Mouse (Mus musculus): ENCODE results near the gene Rpl41. TPM values are rescaled to one million over a fixed set of nuclear protein-coding genes. Genes with fewer than 3 reads are reported as not detected.
A peak's percentile ranks its signal among the peaks of the same experiment; 100 is the strongest.
"Not testable (repeated sequence)": the region's sequence is repeated elsewhere in the genome, so short reads cannot be mapped to it uniquely, and the experiment has no call there.

Rpl41 gene
- polyA plus RNA-seq, 1 experiment from 2014 or later, result 2,716 TPM

- not testable (repeated sequence) for H3K4me3 ChIP-seq; H3K9ac ChIP-seq; ATAC-seq (ENCODE audit: low FRiP score); H3K27me3 ChIP-seq; H3K9me3 ChIP-seq (replicated peaks)
- 71% methylated on average over 6 of the region's 6 CpGs for WGBS
- H3K4me2 ChIP-seq (replicated peaks), result peak overlapping the region; percentile 26; the same call in 1 of the 2 replicates
- H3K36me3 ChIP-seq, result peaks cover 13% of the 10 kb centered on the region
- H3K27ac ChIP-seq, result peak overlapping the region; percentile 57; the same call in 1 of the 2 replicates
- peaks cover 14% of the 10 kb centered on the region for H3K4me1 ChIP-seq
These were observed 565 bp upstream of the Rpl41 start for GRCm38 (mm10) chr10:128549682-128550057.

GRCm38 (mm10) chr10:128548051-128548791 is 884 bp downstream of the Rpl41 start:
- not testable (repeated sequence) for ATAC-seq (ENCODE audit: low FRiP score); H3K27me3 ChIP-seq; H3K9me3 ChIP-seq (replicated peaks)
- H3K9ac ChIP-seq, result peak overlapping the region; percentile 93
- WGBS, result 1% methylated on average over 29 of the region's 30 CpGs
- peak overlapping the region; percentile 95 for H3K27ac ChIP-seq
- H3K36me3 ChIP-seq, result peaks cover 27% of the 10 kb centered on the region
- H3K4me1 ChIP-seq, result peaks cover 17% of the 10 kb centered on the region
- H3K4me3 ChIP-seq, result peak overlapping the region; percentile 73
- peak overlapping the region; percentile 82 for H3K4me2 ChIP-seq (replicated peaks)

DNA sequence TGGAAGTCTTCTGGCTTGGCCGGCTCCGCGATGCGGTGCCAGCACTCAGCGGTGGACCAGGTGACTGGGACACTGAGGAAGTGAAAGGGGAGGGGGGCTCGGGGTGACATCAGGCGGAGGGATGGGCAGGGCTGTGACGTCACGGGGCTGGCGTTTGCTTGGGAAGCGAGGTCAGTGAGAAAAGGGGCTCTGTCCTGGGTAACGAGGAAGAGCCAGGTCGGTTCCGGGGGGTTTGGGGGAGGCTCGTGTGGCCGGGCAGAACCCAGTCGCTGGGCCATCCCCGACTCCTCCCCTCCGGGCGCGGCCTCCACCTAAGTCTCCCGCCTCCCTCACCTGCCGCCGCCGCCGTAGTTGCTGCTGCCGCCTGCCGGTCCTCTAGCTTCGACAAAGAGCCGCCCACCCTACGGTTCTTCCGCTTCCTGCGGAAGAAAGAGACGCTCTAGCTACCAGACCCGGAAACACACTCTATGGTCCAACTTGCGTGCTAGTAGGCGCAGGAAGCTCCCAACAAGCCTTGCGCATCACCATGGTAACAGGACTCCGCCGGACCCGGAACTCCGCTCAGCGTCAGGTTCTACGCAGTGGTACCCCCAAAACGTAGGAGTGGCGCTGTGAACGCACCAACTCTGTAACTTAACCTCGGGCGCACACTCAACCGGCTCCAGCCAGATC is 1.6 kb downstream of the Rpl41 start, which contains the start of gene Zc3h10:
Gene Zc3h10, minus strand, starts transcription at position 414 of the 672 bp plus-strand sequence.
- Histone ChIP-seq H3K27ac (peak within 1 kb of the TSS; percentile 95), H3K4me3 (peak within 1 kb of the TSS; percentile 73), H3K27me3 (no peaks in the 10 kb centered on the region), H3K36me3 (peaks cover 34% of the 10 kb centered on the region), H3K4me2 (replicated peaks) (peak within 1 kb of the TSS; percentile 82), H3K9ac (peak within 1 kb of the TSS; percentile 93), H3K9me3 (replicated peaks) (no peaks in the 10 kb centered on the region), H3K4me1 (peaks cover 18% of the 10 kb centered on the region)
- WGBS, result under 1% methylated on average over 49 of the region's 50 CpGs
- ATAC-seq (ENCODE audit: low FRiP score), result peak; percentile 93

GRCm38 (mm10) chr10:128546787-128547186 is 2.3 kb downstream of the Rpl41 start:
- Histone ChIP-seq H3K4me1 (peaks cover 18% of the 10 kb centered on the region), H3K9ac (peak overlapping the region; percentile 73), H3K4me3 (peak overlapping the region; percentile 73), H3K9me3 (replicated peaks) (no peaks in the 10 kb centered on the region), H3K36me3 (peaks cover 41% of the 10 kb centered on the region), H3K4me2 (replicated peaks) (peak overlapping the region; percentile 82), H3K27me3 (no peaks in the 10 kb centered on the region), H3K27ac (peak overlapping the region; percentile 95)
- WGBS, result 30% methylated on average over 7 of the region's 7 CpGs
- ATAC-seq (ENCODE audit: low FRiP score), result no peak

DNA sequence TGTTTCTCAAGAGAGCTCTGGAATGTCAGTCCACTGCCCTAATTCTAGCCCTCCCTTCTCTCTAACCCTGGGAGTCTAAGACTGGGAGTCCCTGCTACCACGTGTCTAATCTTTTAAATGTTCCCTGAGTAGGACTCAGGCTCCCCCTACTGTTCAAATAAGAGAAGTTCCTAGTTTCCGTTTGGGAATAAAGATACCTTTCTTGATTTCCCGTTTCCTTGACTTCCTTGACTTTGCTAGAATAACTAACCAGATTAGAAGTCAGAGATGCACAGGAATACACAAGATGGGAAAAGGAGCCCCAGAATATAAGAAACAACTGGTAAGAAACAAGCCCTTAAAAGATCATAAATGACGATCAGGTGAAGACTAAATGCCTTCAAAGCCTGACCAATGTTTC is 2.7 kb downstream of the Rpl41 start:
- Histone ChIP-seq H3K27me3 (no peaks in the 10 kb centered on the region), H3K4me3 (peak overlapping the region; percentile 73), H3K4me1 (peaks cover 18% of the 10 kb centered on the region), H3K36me3 (peaks cover 41% of the 10 kb centered on the region), H3K9ac (no peak overlapping the region), H3K27ac (no peak overlapping the region), H3K9me3 (replicated peaks) (no peaks in the 10 kb centered on the region), H3K4me2 (replicated peaks) (peak overlapping the region; percentile 82)
- ATAC-seq (ENCODE audit: low FRiP score), result no peak
- 17% methylated on average over 4 of the region's 4 CpGs for WGBS

GRCm38 (mm10) chr10:128545570-128545898 is 3.6 kb downstream of the Rpl41 start:
- ATAC-seq (ENCODE audit: low FRiP score), result no peak
- Histone ChIP-seq H3K27ac (no peak overlapping the region), H3K27me3 (no peaks in the 10 kb centered on the region), H3K4me3 (no peak overlapping the region), H3K36me3 (peaks cover 47% of the 10 kb centered on the region), H3K9me3 (replicated peaks) (no peaks in the 10 kb centered on the region), H3K9ac (no peak overlapping the region), H3K4me2 (replicated peaks) (no peak overlapping the region), H3K4me1 (peaks cover 18% of the 10 kb centered on the region)
- 93% methylated on average over 3 of the region's 3 CpGs for WGBS

DNA sequence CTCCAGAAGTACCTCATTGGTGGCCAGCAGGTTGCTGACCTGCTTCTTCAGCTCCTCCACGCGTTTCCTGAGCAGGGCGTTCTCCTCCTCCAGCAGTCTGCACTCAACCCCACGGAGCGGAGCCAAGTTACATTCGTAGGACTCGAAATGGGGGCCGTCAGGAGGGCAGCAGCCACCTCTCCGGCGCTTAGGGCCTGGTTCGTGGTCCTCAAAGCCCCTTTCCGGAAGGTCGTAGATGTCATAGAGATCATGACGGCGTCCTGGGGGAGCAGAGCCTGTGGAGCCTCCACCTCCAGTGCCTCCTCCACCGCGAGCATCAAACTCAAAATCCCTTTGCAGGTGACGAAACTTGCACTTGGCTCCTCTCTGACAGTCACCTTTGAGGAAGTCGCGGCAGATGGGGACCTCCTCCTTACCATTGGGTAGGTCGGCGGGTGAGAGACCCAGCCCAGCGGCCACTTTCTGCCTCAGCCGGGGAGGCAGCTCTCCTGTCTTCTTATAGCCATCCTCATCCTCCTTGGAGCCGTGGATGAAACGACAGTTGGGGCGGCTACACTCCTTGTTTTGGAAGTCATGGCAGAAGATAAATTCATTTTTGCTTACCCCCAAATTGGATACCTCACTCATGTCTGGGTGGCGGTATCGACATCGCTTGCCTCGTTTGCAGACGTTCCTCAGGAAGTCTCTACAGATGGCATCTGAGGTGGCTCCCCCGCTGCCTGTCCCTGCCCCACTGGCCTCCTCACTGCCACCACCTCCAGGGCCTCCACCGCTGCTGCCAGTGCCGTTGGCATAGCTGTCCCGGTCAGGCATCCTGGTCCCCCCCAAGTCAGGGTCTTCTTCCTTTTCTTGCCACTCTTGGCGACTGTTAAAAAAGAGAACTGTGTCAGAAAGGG is 4.2 kb downstream of the Rpl41 start:
- no peak overlapping the region for H3K9ac ChIP-seq
- H3K27me3 ChIP-seq, result no peaks in the 10 kb centered on the region
- WGBS, result 95% methylated on average over 37 of the region's 37 CpGs

DNA sequence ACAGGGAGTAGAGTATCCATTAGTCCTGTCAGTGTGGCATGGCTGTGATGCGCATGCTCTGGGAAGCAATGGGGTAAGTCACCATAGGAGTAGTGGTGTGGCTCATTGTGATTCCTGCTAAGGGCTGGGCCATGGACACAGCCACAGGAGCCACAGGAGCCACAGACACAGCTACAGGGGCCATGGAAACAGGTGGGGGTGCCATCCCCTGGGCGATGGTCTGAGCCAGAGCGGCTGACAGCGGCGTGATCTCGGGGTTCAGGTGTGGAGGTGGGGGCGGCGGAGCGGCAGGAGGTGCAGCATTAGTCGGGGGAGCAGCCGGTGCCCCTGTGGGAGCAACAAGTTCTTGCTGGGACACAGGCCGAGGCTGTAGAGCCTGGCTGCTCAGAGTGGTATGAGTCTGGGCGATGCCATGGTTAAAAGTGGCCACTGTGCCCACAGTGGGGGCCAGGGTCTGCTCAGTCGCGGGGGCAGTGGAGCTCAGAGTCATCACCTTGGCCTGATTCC is 4.9 kb downstream of the Rpl41 start:
- Histone ChIP-seq H3K36me3 (peaks cover 47% of the 10 kb centered on the region), H3K4me1 (peaks cover 16% of the 10 kb centered on the region), H3K9ac (0 out of 2 replicates have a peak overlapping the region, but pooled peaks have one; percentile 8), H3K4me2 (replicated peaks) (no peak overlapping the region), H3K27me3 (no peaks in the 10 kb centered on the region), H3K9me3 (replicated peaks) (no peaks in the 10 kb centered on the region), H3K4me3 (no peak overlapping the region), H3K27ac (no peak overlapping the region; the same call in 1 of the 2 replicates)
- WGBS, result 97% methylated on average over 15 of the region's 15 CpGs
- no peak for ATAC-seq (ENCODE audit: low FRiP score)

More for the DNA sequence above, 4.2 kb downstream of the Rpl41 start:
- peaks cover 18% of the 10 kb centered on the region for H3K4me1 ChIP-seq
- no peak overlapping the region for H3K4me2 ChIP-seq (replicated peaks)
- H3K27ac ChIP-seq, result no peak overlapping the region
- peaks cover 47% of the 10 kb centered on the region for H3K36me3 ChIP-seq
- no peak overlapping the region for H3K4me3 ChIP-seq
- H3K9me3 ChIP-seq (replicated peaks), result no peaks in the 10 kb centered on the region
- no peak for ATAC-seq (ENCODE audit: low FRiP score)

DNA sequence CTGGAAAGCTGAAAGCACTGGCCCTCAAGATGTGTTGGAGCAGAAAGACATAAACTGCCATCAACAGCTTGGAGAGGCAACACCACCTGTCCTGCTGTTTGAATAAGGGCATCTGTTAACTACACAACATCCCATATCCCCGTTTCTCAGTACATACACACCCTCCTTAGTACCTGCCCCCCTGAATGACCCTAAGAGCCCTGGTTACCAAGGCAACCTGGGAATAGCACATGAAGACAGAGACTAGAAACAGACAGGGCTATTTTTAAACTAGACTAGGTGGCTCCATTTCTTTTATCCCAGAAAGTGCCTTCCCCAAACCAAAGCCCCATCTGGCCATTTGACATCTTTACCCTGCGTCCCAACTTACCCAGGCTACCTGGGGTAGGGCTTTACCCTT is 6.0 kb downstream of the Rpl41 start:
- H3K27ac ChIP-seq, result no peak overlapping the region
- no peaks in the 10 kb centered on the region for H3K9me3 ChIP-seq (replicated peaks)
- no peak overlapping the region for H3K4me3 ChIP-seq
- peaks cover 16% of the 10 kb centered on the region for H3K4me1 ChIP-seq
- H3K4me2 ChIP-seq (replicated peaks), result no peak overlapping the region
- no peaks in the 10 kb centered on the region for H3K27me3 ChIP-seq
- peaks cover 47% of the 10 kb centered on the region for H3K36me3 ChIP-seq
- 85% methylated on average over 2 of the region's 2 CpGs for WGBS
- ATAC-seq (ENCODE audit: low FRiP score), result no peak
- H3K9ac ChIP-seq, result no peak overlapping the region

- Histone ChIP-seq H3K36me3 (peaks cover 22% of the 10 kb centered on the region), H3K4me2 (replicated peaks) (no peak overlapping the region), H3K27ac (no peak overlapping the region), H3K9ac (no peak overlapping the region), H3K9me3 (replicated peaks) (no peaks in the 10 kb centered on the region), H3K4me1 (peaks cover 2% of the 10 kb centered on the region; the same call in 1 of the 2 replicates), H3K4me3 (no peak overlapping the region), H3K27me3 (no peaks in the 10 kb centered on the region)
- ATAC-seq (ENCODE audit: low FRiP score), result no peak
- WGBS, result 81% methylated on average over 1 of the region's 1 CpGs
These were observed 10.7 kb downstream of the Rpl41 start for GRCm38 (mm10) chr10:128538340-128538870.

- H3K4me3 ChIP-seq, result no peak overlapping the region
- H3K4me1 ChIP-seq, result no peaks in the 10 kb centered on the region
- H3K4me2 ChIP-seq (replicated peaks), result peak overlapping the region; percentile 42
- H3K9me3 ChIP-seq (replicated peaks), result no peaks in the 10 kb centered on the region
- WGBS, result 19% methylated on average over 18 of the region's 18 CpGs
- no peak overlapping the region for H3K9ac ChIP-seq
- H3K36me3 ChIP-seq, result 0 out of 2 replicates have a peak, but pooled peaks cover 6% of the 10 kb centered on the region
- H3K27ac ChIP-seq, result no peak overlapping the region
- ATAC-seq (ENCODE audit: low FRiP score), result peak; percentile 91
- no peaks in the 10 kb centered on the region for H3K27me3 ChIP-seq
These were observed 12.7 kb downstream of the Rpl41 start for GRCm38 (mm10) chr10:128536266-128536940.
